Mouse (Mus musculus): ENCODE results near the gene Slc5a5.

Gene Slc5a5

DNA sequence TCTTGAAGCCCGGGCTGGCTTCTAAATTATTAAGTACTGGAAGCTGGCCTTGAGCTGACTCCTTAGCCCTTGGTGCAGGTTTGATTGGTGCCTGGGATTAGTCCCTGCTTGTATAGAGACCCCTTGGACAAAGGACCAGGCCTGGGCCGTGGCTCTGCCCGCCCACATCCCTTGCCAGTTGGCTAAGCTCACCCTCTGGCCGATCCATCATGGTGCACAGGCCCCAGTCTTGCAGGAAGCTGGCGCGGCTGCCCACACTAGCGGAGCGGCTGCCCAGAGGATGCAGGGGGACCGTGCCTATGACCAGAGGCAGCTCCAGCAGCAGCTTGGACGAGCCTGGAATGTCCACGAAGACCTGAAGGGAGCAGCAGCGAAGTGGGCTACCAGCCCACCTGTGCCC lies 55.9 kb downstream of the Slc5a5 start:
- DNase-seq (ENCODE audit: low read depth, low spot score): no peak

DNA sequence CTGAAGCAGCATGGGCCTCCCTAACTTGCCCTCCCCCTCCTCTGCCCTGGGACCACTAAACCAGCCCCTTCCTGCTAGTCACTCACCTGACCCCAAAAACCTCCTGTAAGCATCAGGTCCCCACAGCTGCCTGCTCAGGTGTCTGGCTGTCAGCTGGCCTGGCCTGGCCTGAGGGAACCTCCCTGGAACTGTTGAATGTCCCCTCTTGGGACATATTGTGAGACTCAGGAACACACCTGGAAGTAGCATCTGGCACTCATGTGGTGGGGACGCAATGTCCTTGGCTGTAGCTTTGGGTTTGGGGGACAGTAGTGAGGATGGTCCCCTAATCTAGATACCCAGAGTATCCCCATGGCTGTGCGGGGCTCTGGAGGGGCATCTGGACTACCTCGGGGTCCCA lies 58.5 kb downstream of the Slc5a5 start:
- DNase-seq (ENCODE audit: low read depth, low spot score): no peak

DNA sequence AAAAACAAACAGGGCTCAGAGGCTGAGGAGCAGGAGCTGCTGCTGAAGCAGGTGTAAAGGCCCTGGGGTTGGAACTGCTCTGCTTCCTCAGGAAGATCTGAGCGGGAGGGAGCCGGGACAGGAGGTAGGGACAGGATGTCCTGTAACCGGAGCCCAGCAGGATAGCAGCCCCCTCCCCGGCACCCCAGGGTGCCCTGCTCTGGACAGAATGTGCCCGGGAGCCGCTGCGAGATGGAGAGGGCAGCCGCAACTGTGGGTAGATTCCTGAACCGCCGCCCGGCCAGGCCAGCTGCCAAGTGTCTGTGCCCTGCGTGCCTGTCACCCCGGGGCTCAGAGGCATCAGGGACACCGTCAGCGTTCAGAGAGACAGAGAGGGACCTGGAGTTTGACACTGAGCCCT lies 59.0 kb downstream of the Slc5a5 start:
- DNase-seq (ENCODE audit: low read depth, low spot score): no peak

DNA sequence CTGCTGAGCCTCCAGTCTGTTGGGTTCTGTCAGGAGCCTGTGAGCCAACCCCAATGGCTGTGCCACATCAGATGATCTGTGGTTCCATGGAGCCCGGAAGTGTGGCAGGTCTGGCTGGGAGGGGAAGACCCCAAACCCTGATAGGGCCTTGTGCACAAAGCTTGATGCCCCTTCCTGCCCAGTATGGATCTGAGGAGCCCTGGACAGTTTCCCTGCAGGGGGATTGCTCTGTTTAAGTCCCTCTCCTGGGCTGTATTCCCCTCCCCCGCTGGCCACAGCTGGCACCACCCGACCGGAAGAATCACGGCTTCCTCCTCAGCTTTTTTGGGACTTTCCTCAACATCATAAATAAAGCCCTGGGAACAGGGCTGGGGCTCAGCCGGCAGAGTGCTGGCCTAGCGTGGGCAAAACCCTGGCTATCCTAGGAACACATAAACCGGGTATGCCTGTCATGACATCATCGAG lies 59.5 kb downstream of the Slc5a5 start:
- DNase-seq (ENCODE audit: low read depth, low spot score): no peak

Data from R1 (cell line).